Mouse (Mus musculus) kidney, embryonic 15.5 days (tissue): ENCODE measurements at regions not wholly inside any gene's neighbourhood (a gene's known extent, or its start where the extent isn't known, plus 50 kb on each side); places are given as distances from the start of the nearest gene placed in this dataset.

Experiments used
- ATAC-seq: fragments of 200-750 bp; cut with Nextera tagmentation; replicated peaks from 2 replicates; pipeline ENCODE4 v1.8.0; 2017; ENCODE audit warnings: moderate TSS enrichment; ENCODE audit not compliant: low FRiP score
- H3K27ac ChIP-seq: fragments of 300-500 bp; sonication (generic); 2 replicates; pipeline ENCODE4 v1.5.1; 2015; ENCODE audit warnings: mild to moderate bottlenecking, inconsistent platforms
- H3K27me3 ChIP-seq: fragments of 300-500 bp; sonication (generic); 2 replicates; pipeline ENCODE4 v1.6.1; 2015; ENCODE audit warnings: inconsistent platforms
- H3K36me3 ChIP-seq: fragments of 300-500 bp; sonication (generic); 2 replicates; pipeline ENCODE4 v1.6.1; 2015; ENCODE audit warnings: inconsistent platforms
- H3K4me1 ChIP-seq: fragments of 300-500 bp; sonication (generic); 2 replicates; pipeline ENCODE4 v1.6.1; 2015; ENCODE audit warnings: inconsistent platforms
- H3K4me2 ChIP-seq: fragments of 300-500 bp; sonication (generic); 2 replicates; pipeline ENCODE4 v1.6.1; 2015; ENCODE audit warnings: moderate library complexity, mild to moderate bottlenecking, inconsistent platforms
- H3K4me3 ChIP-seq: fragments of 300-500 bp; sonication (generic); replicated peaks from 2 replicates; pipeline ENCODE4 v1.5.1; 2015; ENCODE audit warnings: mild to moderate bottlenecking, inconsistent platforms
- H3K9ac ChIP-seq: fragments of 300-500 bp; sonication (generic); 2 replicates; pipeline ENCODE4 v1.6.1; 2015; ENCODE audit warnings: mild to moderate bottlenecking, inconsistent platforms
- H3K9me3 ChIP-seq: fragments of 300-500 bp; sonication (generic); replicated peaks from 2 replicates; pipeline ENCODE4 v1.6.1; 2016; ENCODE audit warnings: inconsistent platforms
- WGBS: fragments of 180-500 bp; shearing (Covaris S2); methylation state at CpG from one replicate; pipeline ENCODE4 v1.1.7; 2015; ENCODE audit warnings: mixed read lengths; 5-methylcytosine and 5-hydroxymethylcytosine counted together

DNA sequence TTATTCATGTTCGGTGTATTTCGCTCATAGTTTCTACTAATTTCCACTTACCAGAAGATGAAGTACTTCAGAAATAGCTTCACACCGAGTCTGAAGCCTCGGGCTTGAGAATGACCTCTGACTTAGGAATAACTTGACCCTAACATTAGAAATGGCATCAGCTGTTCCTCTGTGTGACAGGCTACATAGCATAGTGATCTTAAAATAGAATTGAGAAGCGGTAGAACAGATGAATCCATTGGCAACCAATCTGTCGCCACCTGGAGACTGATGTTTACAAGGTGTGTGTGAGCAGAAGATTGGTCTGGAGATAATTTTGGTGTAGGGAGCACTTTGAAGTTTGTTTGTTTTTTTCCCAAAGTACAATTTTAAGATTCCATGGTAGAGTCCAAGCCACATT lies 60.9 kb upstream of the Ahi1 start:
- H3K4me1 ChIP-seq, result no peaks in the 10 kb centered on the region
- H3K27me3 ChIP-seq, result no peaks in the 10 kb centered on the region
- no peak overlapping the region for H3K9ac ChIP-seq
- 76% methylated on average over 6 of the region's 6 CpGs for WGBS
- H3K36me3 ChIP-seq, result no peaks in the 10 kb centered on the region
- H3K4me3 ChIP-seq, result no peak overlapping the region
- H3K9me3 ChIP-seq, result no peaks in the 10 kb centered on the region
- H3K27ac ChIP-seq, result no peak overlapping the region
- no peak overlapping the region for H3K4me2 ChIP-seq
- no peak for ATAC-seq

DNA sequence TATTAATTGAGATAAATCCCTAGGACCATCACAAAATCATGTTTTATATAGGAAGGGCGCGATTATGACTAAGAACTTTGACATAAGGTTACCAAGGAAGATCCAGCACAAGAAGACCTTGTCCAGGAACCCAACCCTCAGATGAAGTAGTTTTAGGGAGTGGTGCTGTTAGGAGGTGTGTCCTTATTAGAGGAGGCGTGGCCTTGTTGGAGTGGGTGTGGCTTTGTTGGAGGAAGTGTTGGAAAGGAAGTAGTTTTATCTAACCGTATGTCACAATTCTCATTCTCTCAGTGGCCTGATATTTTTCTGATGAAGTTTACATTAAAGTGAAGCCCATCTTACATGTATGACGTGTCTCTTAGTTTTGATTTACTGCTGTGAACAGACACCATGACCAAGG lies 68.7 kb upstream of the Ahi1 start:
- Histone ChIP-seq H3K9me3 (no peaks in the 10 kb centered on the region), H3K27me3 (no peaks in the 10 kb centered on the region), H3K9ac (no peak overlapping the region), H3K4me1 (no peaks in the 10 kb centered on the region), H3K4me2 (no peak overlapping the region), H3K27ac (no peak overlapping the region), H3K4me3 (no peak overlapping the region), H3K36me3 (no peaks in the 10 kb centered on the region)
- WGBS, result 90% methylated on average over 5 of the region's 5 CpGs
- ATAC-seq, result no peak

DNA sequence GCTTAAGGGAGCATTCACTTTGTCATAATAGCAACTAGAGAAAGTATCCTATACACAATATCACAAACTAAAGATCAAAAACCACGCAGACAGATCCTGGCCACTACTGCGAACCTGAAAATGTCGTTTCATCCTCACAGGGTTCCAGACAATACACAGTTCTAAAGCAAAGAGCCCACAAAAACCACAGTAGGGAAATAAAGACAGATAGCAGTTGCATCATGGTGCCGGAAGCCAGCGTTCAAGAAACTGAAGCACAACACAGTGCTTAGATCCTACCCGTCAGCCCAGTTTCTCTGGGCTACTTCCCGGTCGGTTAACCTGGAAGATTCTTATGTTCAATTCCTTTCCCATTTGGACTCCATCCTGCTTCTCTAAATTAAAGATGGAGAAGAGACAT lies 69.7 kb upstream of the Ahi1 start:
- Histone ChIP-seq H3K27me3 (no peaks in the 10 kb centered on the region), H3K27ac (no peak overlapping the region), H3K4me2 (no peak overlapping the region), H3K36me3 (no peaks in the 10 kb centered on the region), H3K9me3 (no peaks in the 10 kb centered on the region), H3K4me1 (no peaks in the 10 kb centered on the region), H3K9ac (no peak overlapping the region), H3K4me3 (no peak overlapping the region)
- ATAC-seq, result no peak
- WGBS, result 91% methylated on average over 8 of the region's 8 CpGs

DNA sequence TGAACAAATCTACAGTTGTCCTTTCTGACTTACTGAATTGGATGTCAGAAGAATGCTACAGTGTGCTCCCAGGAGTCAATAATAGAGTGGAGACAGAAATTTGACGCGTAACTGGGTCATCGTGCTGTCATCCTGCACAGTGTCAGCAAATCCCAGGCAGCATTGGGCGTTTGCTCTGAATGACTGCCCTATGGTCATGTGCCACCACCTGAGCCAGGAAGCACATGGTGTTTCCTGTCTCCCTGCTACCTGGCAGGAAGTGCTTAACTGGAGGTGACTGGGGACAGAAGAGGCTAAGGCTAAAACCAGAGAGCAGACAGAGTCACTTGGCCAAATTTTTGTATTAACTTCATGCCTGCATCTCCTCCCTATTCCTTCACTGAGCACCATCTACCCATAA lies 72.1 kb upstream of the Ahi1 start:
- H3K36me3 ChIP-seq, result no peaks in the 10 kb centered on the region

DNA sequence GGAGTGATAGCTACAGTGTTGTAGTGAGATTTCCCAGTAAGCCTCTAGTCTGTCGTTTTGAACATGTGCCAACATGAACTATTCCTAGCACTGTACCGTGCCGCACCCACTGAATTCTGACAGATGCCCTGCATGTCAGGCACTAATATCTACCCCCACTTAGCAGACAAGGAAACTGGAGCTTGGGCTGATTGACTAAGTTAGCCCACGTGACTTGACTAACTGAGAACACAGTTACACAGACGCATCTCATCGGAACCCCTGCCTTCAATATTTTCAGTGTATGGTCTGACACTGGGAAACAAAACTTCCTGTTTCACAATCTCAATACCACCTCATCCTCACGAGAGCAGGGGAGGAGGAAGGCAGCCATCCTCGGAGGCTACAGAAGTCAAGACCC lies 72.9 kb upstream of the Ahi1 start:
- H3K9me3 ChIP-seq, result no peaks in the 10 kb centered on the region
- H3K36me3 ChIP-seq, result no peaks in the 10 kb centered on the region
- no peaks in the 10 kb centered on the region for H3K4me1 ChIP-seq
- no peak overlapping the region for H3K4me3 ChIP-seq
- H3K27me3 ChIP-seq, result no peaks in the 10 kb centered on the region
- H3K4me2 ChIP-seq, result no peak overlapping the region
- WGBS, result 80% methylated on average over 8 of the region's 8 CpGs
- ATAC-seq, result no peak
- no peak overlapping the region for H3K9ac ChIP-seq
- no peak overlapping the region for H3K27ac ChIP-seq

More for the DNA sequence above, 72.1 kb upstream of the Ahi1 start:
- H3K27me3 ChIP-seq, result no peaks in the 10 kb centered on the region
- no peak overlapping the region for H3K9ac ChIP-seq
- no peak overlapping the region for H3K4me2 ChIP-seq
- H3K4me3 ChIP-seq, result no peak overlapping the region
- H3K9me3 ChIP-seq, result no peaks in the 10 kb centered on the region
- ATAC-seq, result no peak
- 90% methylated on average over 4 of the region's 4 CpGs for WGBS
- H3K27ac ChIP-seq, result no peak overlapping the region
- H3K4me1 ChIP-seq, result no peaks in the 10 kb centered on the region

DNA sequence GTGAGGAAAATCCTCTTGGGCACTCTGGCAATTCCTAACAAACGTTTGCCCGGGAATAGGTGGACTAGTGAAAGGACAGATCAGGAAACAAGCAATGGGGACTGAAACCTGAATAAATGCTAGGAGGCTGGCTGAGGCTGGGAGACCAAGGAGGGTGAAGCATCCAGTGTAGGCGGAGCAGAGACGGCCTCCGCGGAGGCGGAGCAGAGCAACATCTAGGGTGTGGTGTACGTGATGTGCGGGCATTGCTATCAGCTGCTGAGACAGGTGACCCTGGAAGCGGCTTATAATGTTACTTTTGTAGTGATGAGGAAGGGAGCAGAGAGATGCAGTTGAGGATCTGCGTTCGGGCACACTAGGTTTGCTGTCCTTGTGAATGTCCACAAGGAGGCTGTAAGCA lies 85.3 kb upstream of the Ahi1 start:
- Histone ChIP-seq H3K27ac (no peak overlapping the region), H3K27me3 (no peaks in the 10 kb centered on the region), H3K4me3 (no peak overlapping the region), H3K9me3 (no peaks in the 10 kb centered on the region), H3K4me1 (no peaks in the 10 kb centered on the region), H3K9ac (no peak overlapping the region), H3K4me2 (no peak overlapping the region), H3K36me3 (no peaks in the 10 kb centered on the region)
- 89% methylated on average over 12 of the region's 12 CpGs for WGBS
- ATAC-seq, result no peak

DNA sequence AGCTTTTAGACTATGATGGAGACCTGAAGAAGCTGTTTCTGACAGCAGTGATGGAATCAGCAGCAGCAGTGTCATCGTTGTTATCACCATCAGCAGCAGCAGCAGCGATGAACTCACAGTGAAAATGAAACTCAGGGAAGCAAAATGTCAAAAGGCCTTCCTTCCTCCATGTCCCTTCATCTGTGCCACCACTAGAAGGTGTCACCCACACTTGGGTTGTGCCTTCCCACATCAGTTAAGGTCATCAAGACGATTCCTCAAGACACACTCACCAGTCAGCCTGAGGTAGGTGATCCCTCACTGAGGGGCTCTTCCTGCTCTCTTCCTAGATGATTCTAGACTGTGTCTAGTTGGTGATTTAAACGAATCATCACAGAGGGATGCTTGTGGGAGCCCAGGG lies 87.3 kb upstream of the Ahi1 start:
- Histone ChIP-seq H3K4me2 (no peak overlapping the region), H3K9ac (no peak overlapping the region), H3K9me3 (no peaks in the 10 kb centered on the region), H3K27ac (no peak overlapping the region), H3K27me3 (no peaks in the 10 kb centered on the region), H3K4me1 (no peaks in the 10 kb centered on the region), H3K4me3 (no peak overlapping the region), H3K36me3 (no peaks in the 10 kb centered on the region)
- WGBS, result 79% methylated on average over 4 of the region's 4 CpGs
- no peak for ATAC-seq

DNA sequence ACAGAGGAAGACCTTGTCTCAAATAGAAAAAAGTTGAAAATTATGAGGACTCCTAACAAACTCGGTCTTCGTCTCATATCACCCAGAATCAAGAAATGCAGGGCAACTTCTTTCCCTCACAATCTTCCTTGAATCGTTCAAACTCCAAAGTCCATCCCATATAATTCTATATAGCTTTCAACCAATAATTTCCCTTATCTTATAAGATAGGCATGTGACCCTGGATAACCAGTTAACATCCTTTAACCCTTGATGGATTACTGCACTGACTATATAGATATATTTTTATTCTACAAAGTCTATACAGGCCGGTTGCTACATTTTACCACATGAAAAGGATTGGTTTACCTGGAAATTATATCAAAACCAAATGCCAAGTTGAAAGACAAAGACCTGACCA lies 94.9 kb upstream of the Ahi1 start:
- H3K4me3 ChIP-seq, result no peak overlapping the region
- WGBS, result 88% methylated on average over 4 of the region's 4 CpGs
- no peak for ATAC-seq
- H3K4me2 ChIP-seq, result no peak overlapping the region
- peaks cover 7% of the 10 kb centered on the region for H3K4me1 ChIP-seq
- H3K27me3 ChIP-seq, result no peaks in the 10 kb centered on the region
- H3K9me3 ChIP-seq, result no peaks in the 10 kb centered on the region
- H3K27ac ChIP-seq, result no peak overlapping the region
- H3K36me3 ChIP-seq, result no peaks in the 10 kb centered on the region
- H3K9ac ChIP-seq, result no peak overlapping the region

DNA sequence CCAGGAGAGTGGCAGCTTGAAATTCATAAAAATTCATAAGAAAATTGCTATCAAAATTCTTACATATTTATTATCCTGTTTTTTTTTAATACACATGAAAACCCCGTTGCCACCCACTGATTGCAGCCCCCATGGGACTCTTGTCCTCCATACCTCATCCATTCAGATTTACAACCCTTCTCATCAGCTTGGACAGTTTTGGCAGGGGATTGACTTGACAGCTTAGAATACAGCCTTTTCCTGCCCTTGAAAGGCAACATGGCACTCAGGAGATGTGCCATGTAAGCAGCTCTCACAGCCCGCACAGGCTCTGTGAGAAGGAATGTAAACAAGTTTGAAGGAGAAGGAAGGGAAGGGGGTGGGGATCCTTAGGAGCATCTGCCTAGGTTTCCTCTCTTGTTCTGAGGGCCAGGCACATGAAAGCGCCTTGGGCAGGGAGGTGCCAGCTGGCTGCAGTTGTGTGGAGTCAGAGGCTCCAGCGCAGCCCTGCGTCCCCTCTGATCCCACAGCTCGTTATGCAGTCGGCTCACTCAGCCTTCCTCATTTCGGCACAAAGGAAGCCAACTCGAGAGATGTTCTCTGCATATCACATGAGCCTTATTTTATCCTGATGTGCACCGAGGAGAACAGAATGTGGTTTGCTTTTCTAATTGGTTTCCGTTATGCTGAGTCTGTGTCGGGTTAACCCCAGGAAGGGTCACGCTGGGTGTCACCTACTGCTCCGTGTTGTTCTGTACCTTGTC lies 97.6 kb upstream of the Ahi1 start:
- peak overlapping the region; percentile 13; the same call in 1 of the 2 replicates for H3K4me3 ChIP-seq
- no peaks in the 10 kb centered on the region for H3K27me3 ChIP-seq
- H3K27ac ChIP-seq, result no peak overlapping the region
- WGBS, result 13% methylated on average over 14 of the region's 14 CpGs
- H3K4me1 ChIP-seq, result peaks cover 7% of the 10 kb centered on the region
- no peak overlapping the region for H3K9ac ChIP-seq
- no peaks in the 10 kb centered on the region for H3K36me3 ChIP-seq
- 0 out of 2 replicates have a peak, but pooled peaks have one; percentile 62 for ATAC-seq
- no peaks in the 10 kb centered on the region for H3K9me3 ChIP-seq
- peak overlapping the region; percentile 52 for H3K4me2 ChIP-seq

DNA sequence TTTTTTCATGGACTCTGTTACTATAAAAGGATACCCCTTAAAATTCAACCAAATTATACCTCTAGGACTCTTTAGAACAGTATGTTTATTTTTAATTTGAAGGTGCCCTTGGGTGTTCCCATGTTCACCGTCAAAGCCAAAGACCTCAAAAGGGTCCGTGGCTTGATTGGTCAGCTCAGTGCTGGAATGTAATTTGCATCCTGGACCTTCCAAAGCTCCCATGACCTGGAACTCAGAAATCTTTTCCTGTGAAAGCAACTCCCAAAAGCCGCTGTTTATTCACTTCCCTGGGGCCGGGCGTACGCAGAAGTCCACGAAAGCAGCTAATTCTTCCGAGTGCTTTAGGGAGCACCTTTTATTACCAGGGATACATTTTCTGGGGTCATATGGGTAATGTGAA lies 105.1 kb upstream of the Ahi1 start:
- WGBS, result 45% methylated on average over 8 of the region's 8 CpGs
- 0 out of 2 replicates have a peak, but pooled peaks cover 6% of the 10 kb centered on the region for H3K4me1 ChIP-seq
- no peak overlapping the region for H3K4me2 ChIP-seq
- H3K36me3 ChIP-seq, result no peaks in the 10 kb centered on the region
- no peak overlapping the region for H3K9ac ChIP-seq
- no peak for ATAC-seq
- no peak overlapping the region for H3K4me3 ChIP-seq
- no peaks in the 10 kb centered on the region for H3K9me3 ChIP-seq
- H3K27ac ChIP-seq, result no peak overlapping the region
- no peaks in the 10 kb centered on the region for H3K27me3 ChIP-seq

DNA sequence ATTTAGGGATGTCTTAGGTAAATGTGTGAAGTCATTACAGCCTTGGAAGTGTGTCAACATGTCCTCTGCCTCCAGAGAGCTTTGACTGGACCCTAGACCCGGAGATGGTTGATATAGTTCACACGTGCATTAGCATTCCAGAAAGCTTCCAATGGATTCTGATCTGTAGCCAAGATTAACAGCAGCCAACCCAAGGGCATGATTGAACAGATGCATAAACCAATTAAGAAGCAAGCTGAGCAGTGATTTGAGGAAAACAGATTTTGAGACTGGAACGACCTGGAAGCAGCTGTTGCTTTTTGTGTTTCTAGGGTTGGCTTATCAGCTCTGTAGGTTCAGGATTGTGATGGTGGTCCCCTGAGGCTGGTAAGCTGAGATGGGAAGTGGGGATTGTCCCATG lies 109.1 kb upstream of the Ahi1 start:
- no peak overlapping the region for H3K9ac ChIP-seq
- peaks cover 25% of the 10 kb centered on the region for H3K4me1 ChIP-seq
- no peak overlapping the region for H3K4me2 ChIP-seq
- WGBS, result 49% methylated on average over 3 of the region's 3 CpGs
- no peak for ATAC-seq
- no peaks in the 10 kb centered on the region for H3K27me3 ChIP-seq
- H3K27ac ChIP-seq, result no peak overlapping the region
- H3K36me3 ChIP-seq, result no peaks in the 10 kb centered on the region
- H3K4me3 ChIP-seq, result no peak overlapping the region
- H3K9me3 ChIP-seq, result no peaks in the 10 kb centered on the region

DNA sequence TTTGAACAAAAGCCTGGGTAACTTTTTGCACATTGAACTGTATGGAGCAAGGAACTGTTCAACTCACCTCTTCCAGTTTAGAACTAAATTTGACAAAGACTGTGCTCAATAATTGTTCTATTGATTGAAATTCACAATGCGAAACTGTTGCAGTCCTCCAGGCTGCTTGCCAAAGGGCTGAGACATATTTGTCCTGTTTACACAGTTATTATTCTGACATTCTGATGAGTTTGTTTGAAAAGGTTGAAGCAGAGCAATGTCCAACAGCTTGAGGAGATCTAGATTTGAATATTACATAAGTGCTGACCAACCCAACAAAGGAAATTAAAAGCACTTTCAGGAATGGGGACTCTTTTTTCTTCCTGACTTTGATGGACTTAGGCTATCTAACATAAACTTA lies 110.2 kb upstream of the Ahi1 start:
- Histone ChIP-seq H3K27me3 (no peaks in the 10 kb centered on the region), H3K27ac (peak overlapping the region; percentile 57), H3K4me1 (peaks cover 23% of the 10 kb centered on the region), H3K4me2 (no peak overlapping the region), H3K9me3 (no peaks in the 10 kb centered on the region), H3K4me3 (no peak overlapping the region), H3K9ac (no peak overlapping the region), H3K36me3 (no peaks in the 10 kb centered on the region)
- no peak for ATAC-seq
- 80% methylated on average over 1 of the region's 1 CpGs for WGBS

DNA sequence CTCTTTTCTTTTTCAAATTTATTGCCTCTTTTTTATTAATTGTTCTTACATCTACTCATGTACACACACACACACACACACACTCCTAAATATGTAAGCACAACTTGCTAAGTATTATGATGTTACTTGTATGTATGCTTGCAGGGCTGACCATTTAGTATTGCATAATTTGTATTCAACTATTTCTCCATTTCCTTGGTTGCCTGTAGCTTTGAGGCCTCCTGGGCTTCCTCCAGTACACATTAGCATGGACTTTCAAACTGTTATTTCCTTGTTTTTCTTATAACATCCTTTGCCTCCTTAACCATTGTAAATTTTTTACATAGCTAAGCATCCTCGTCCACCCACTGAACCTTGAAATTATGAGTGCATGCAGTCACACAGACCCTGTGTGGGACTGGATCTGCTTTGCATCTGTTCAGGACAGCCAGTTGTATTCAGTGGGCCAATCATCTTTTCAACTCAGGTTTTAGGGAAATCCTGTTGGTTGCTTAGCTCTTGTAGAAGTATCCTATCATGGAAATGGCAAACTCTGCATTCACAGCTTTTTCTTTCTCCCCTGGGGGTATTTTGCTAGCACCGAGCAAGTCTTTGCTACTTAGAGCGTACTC lies 110.8 kb upstream of the Ahi1 start:
- ATAC-seq, result 0 out of 2 replicates have a peak, but pooled peaks have one; percentile 56
- H3K36me3 ChIP-seq, result no peaks in the 10 kb centered on the region
- no peak overlapping the region for H3K4me3 ChIP-seq
- no peak overlapping the region for H3K4me2 ChIP-seq
- H3K27ac ChIP-seq, result peak overlapping the region; percentile 57
- H3K27me3 ChIP-seq, result no peaks in the 10 kb centered on the region
- H3K9ac ChIP-seq, result no peak overlapping the region
- 46% methylated on average over 3 of the region's 3 CpGs for WGBS
- no peaks in the 10 kb centered on the region for H3K9me3 ChIP-seq
- H3K4me1 ChIP-seq, result peaks cover 23% of the 10 kb centered on the region
